Mouse (Mus musculus) lung, adult 2 months (tissue): ENCODE measurements around the gene Hnmt.
"Not testable (repeated sequence)": the region's sequence is repeated elsewhere in the genome, so short reads cannot be mapped to it uniquely, and the experiment has no call there.

Source experiments
- CTCF ChIP-seq: fragments of 200-500 bp; IDR thresholded peaks from 2 replicates; pipeline ENCODE4 v1.5.1; 2011; ENCODE audit warnings: mild to moderate bottlenecking, low read length, control low read depth; ENCODE audit not compliant: insufficient read depth
- POLR2A ChIP-seq: fragments of 200-500 bp; IDR thresholded peaks from 2 replicates; pipeline ENCODE4 v1.6.1; 2011; ENCODE audit warnings: low read depth, mild to moderate bottlenecking, control low read depth, low read length, borderline replicate concordance; ENCODE audit errors: extremely low read depth

DNA sequence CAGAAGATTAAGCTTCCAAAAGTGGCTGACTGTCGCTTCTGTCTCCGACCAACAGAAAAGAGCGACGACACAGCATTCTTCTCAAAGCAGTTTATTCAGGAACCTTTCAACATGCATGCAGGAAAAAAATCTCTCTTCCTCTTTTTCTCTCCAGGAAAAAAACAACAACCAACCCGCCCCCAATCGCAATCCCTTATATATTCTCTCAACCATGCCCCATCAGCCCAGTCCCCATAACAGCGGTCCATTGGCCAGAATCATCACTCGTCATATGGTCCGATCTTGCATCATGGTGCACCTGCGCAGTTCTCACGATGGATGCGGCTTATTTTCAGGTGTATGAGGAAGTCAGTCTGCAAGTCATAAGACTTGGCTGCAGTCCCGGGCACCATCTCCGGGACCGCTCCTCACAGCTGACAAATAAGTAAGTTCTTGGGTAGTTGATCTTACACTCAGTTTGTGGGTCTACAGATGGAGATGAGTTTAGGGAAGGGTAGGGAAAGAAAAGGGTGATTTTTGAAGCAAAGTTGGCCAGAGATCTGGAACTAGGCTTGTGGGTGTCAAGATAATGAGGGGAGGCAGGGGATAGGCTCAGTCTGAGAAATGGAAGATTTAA, 88.4 kb downstream of the Hnmt start:
- TF ChIP-seq POLR2A, CTCF: not testable (repeated sequence)
